In genomic region chr4:101711100-101711499, GRCm38 (mm10) we compare ENCODE assay signal across 21 mouse cellular contexts. TPM values are rescaled to one million over a fixed set of nuclear protein-coding genes. Genes with fewer than 3 reads are reported as not detected.
"Had no signal": no experiment of that assay in that cellular context is flagged by ENCODE, and none has a peak within 500 bp of the region (broad histone marks: within the 10 kb centered on the region; RNA-seq: fewer than 3 reads in every experiment).

No protein-coding gene starts in this region.

- H3K9me3 ChIP-seq: intestine, embryonic 15.5 days; kidney, embryonic 15.5 days; liver, embryonic 13.5 days; lung, embryonic 15.5 days; megakaryocyte, embryonic 14.5 days; midbrain, embryonic 10.5 days; midbrain, embryonic 13.5 days; neural tube, embryonic 13.5 days had no signal

- H3K4me1 ChIP-seq: intestine, embryonic 15.5 days; liver, embryonic 13.5 days; megakaryocyte, embryonic 14.5 days; midbrain, embryonic 13.5 days; neural tube, embryonic 13.5 days had no signal

- ATAC-seq: intestine, embryonic 15.5 days; midbrain, embryonic 13.5 days; midbrain, embryonic 16.5 days had no signal

- H3K27ac ChIP-seq: intestine, embryonic 15.5 days; kidney, embryonic 15.5 days; liver, embryonic 13.5 days; lung, embryonic 15.5 days; midbrain, embryonic 10.5 days; midbrain, embryonic 13.5 days; neural tube, embryonic 13.5 days had no signal

- H3K4me3 ChIP-seq: intestine, embryonic 15.5 days; kidney, embryonic 15.5 days; liver, embryonic 13.5 days; lung, embryonic 15.5 days; megakaryocyte, embryonic 14.5 days; midbrain, embryonic 10.5 days; midbrain, embryonic 13.5 days; myocyte; neural tube, embryonic 13.5 days had no signal

- H3K36me3 ChIP-seq: intestine, embryonic 15.5 days; kidney, embryonic 15.5 days; liver, embryonic 13.5 days; lung, embryonic 15.5 days; midbrain, embryonic 10.5 days; midbrain, embryonic 13.5 days; neural tube, embryonic 13.5 days had no signal

- DNase-seq: kidney, adult 11 months; kidney, adult 8-10 months; kidney, postnatal 10 days; kidney, postnatal 36 days; liver, embryonic 13.5 days; lung, postnatal 14 days; retina, postnatal 1 day; right cerebral cortex, postnatal 25 days; thymus, adult 18-20 months; thymus, postnatal 36 days had no signal

- H3K27me3 ChIP-seq: intestine, embryonic 15.5 days; liver, embryonic 13.5 days; lung, embryonic 15.5 days had no signal

- H3K4me2 ChIP-seq: intestine, embryonic 15.5 days; kidney, embryonic 15.5 days; liver, embryonic 13.5 days; lung, embryonic 15.5 days; midbrain, embryonic 13.5 days; neural tube, embryonic 13.5 days had no signal

- H3K9ac ChIP-seq: intestine, embryonic 15.5 days; kidney, embryonic 15.5 days; liver, embryonic 13.5 days; lung, embryonic 15.5 days; midbrain, embryonic 13.5 days; neural tube, embryonic 13.5 days had no signal

RNA-seq across cellular contexts. Expression of gene Lepr, which starts 6.1 kb away (rescaled TPM):
- total RNA-seq: monocyte, adult 5-6 weeks; neutrophil, adult 5-6 weeks had no signal
